Mouse (Mus musculus) kidney, postnatal 0 days (tissue): ENCODE measurements at regions not wholly inside any gene's neighbourhood (a gene's known extent, or its start where the extent isn't known, plus 50 kb on each side); places are given as distances from the start of the nearest gene placed in this dataset.

ENCODE experiments used
- ATAC-seq: fragments of 200-750 bp; cut with Nextera tagmentation; replicated peaks from 2 replicates; pipeline ENCODE4 v1.8.0; 2017; ENCODE audit warnings: low read depth, moderate number of reproducible peaks, moderate TSS enrichment, moderate library complexity; ENCODE audit not compliant: low FRiP score
- DNase-seq: peaks from one replicate; pipeline ENCODE4 v3.0.0-alpha.2; 2016; ENCODE audit warnings: low spot score
- H3K27ac ChIP-seq: fragments of 300-500 bp; sonication (generic); 2 replicates; pipeline ENCODE4 v1.5.1; 2014; ENCODE audit warnings: mild to moderate bottlenecking
- H3K27me3 ChIP-seq: fragments of 300-500 bp; sonication (generic); 2 replicates; pipeline ENCODE4 v1.6.1; 2014; ENCODE audit warnings: low read length, mixed read lengths; ENCODE audit not compliant: insufficient read depth
- H3K36me3 ChIP-seq: fragments of 300-500 bp; sonication (generic); 2 replicates; pipeline ENCODE4 v1.6.1; 2014; ENCODE audit warnings: low read length, mixed read lengths; ENCODE audit not compliant: insufficient read depth
- H3K4me1 ChIP-seq: fragments of 300-500 bp; sonication (generic); replicated peaks from 2 replicates; pipeline ENCODE4 v1.6.1; 2014; ENCODE audit warnings: antibody characterized with exemption, low read length, mixed read lengths; ENCODE audit not compliant: insufficient read depth
- H3K4me2 ChIP-seq: fragments of 300-500 bp; sonication (generic); 2 replicates; pipeline ENCODE4 v1.6.1; 2014; ENCODE audit warnings: mild to moderate bottlenecking, low read length, moderate library complexity, mixed read lengths
- H3K4me3 ChIP-seq: fragments of 300-500 bp; sonication (generic); replicated peaks from 2 replicates; pipeline ENCODE4 v1.5.1; 2014; ENCODE audit warnings: low read depth, low read length
- H3K9ac ChIP-seq: fragments of 300-500 bp; sonication (generic); 2 replicates; pipeline ENCODE4 v1.6.1; 2014; ENCODE audit warnings: low read depth, low read length
- H3K9me3 ChIP-seq: fragments of 300-500 bp; sonication (generic); replicated peaks from 2 replicates; pipeline ENCODE4 v1.6.1; 2016; ENCODE audit warnings: low read length, inconsistent platforms, mixed read lengths
- CTCF ChIP-seq: IDR thresholded peaks from 2 replicates; pipeline ENCODE4 v1.5.1; 2016; ENCODE audit warnings: antibody characterized with exemption, low read depth, mild to moderate bottlenecking, moderate library complexity
- WGBS: fragments of 180-500 bp; shearing (Covaris S2); extraction: QIAGEN DNeasy Blood & Tissue Kit; methylation state at CpG from one replicate; pipeline ENCODE4 v1.1.7; 2014; 5-methylcytosine and 5-hydroxymethylcytosine counted together

- no peak for TF ChIP-seq CTCF
- DNase-seq (no peak), ATAC-seq (no peak)
- Histone ChIP-seq H3K27me3 (no peaks in the 10 kb centered on the region), H3K9me3 (no peaks in the 10 kb centered on the region), H3K4me1 (no peaks in the 10 kb centered on the region), H3K4me2 (no peak overlapping the region), H3K27ac (no peak overlapping the region), H3K9ac (no peak overlapping the region), H3K36me3 (no peaks in the 10 kb centered on the region), H3K4me3 (no peak overlapping the region)
- 92% methylated on average over 9 of the region's 9 CpGs for WGBS
These were observed 848.9 kb downstream of the Brinp3 start for GRCm38 (mm10) chr1:147343276-147343953.

GRCm38 (mm10) chr1:147344027-147344426, 849.5 kb downstream of the Brinp3 start:
- Histone ChIP-seq H3K4me3 (no peak overlapping the region), H3K4me2 (no peak overlapping the region), H3K9me3 (no peaks in the 10 kb centered on the region), H3K27ac (no peak overlapping the region), H3K36me3 (no peaks in the 10 kb centered on the region), H3K4me1 (no peaks in the 10 kb centered on the region), H3K9ac (no peak overlapping the region), H3K27me3 (no peaks in the 10 kb centered on the region)
- WGBS, result 87% methylated on average over 3 of the region's 3 CpGs
- ATAC-seq (no peak), DNase-seq (no peak)
- TF ChIP-seq CTCF, result no peak
